Mouse (Mus musculus) liver, embryonic 14.5 days (tissue): Measurements from ENCODE around the gene Baz2b.

Experiments used
- CTCF ChIP-seq: IDR thresholded peaks from 2 replicates; pipeline ENCODE4 v1.5.1; 2016; ENCODE audit warnings: antibody characterized with exemption, low read depth, control low read depth
- EP300 ChIP-seq: IDR thresholded peaks from 2 replicates; pipeline ENCODE4 v1.6.1; 2016; ENCODE audit warnings: antibody characterized with exemption, low read depth

GRCm38 (mm10) chr2:60148651-60149050 is 61.0 kb downstream of the Baz2b start:
- no peak for TF ChIP-seq CTCF
- TF ChIP-seq EP300 = no peak
